Mouse (Mus musculus) midbrain, postnatal 0 days (tissue): ENCODE measurements at regions not wholly inside any gene's neighbourhood (a gene's known extent, or its start where the extent isn't known, plus 50 kb on each side); places are given as distances from the start of the nearest gene placed in this dataset.
"Not testable (repeated sequence)": the region's sequence is repeated elsewhere in the genome, so short reads cannot be mapped to it uniquely, and the experiment has no call there.

Source experiments
- ATAC-seq: fragments of 200-750 bp; cut with Nextera tagmentation; 2 replicates; pipeline ENCODE4 v1.8.0; 2017; ENCODE audit warnings: moderate number of reproducible peaks, mild to moderate bottlenecking, moderate TSS enrichment, moderate library complexity; ENCODE audit not compliant: low FRiP score
- DNase-seq: peaks from one replicate; pipeline ENCODE4 v3.0.0-alpha.2; 2015; ENCODE audit warnings: low spot score
- H3K27ac ChIP-seq: fragments of 300-500 bp; sonication (generic); 2 replicates; pipeline ENCODE4 v1.5.1; 2014; ENCODE audit warnings: low read depth, mild to moderate bottlenecking, low read length, mixed read lengths
- H3K27me3 ChIP-seq: fragments of 300-500 bp; sonication (generic); 2 replicates; pipeline ENCODE4 v1.6.1; 2014; ENCODE audit warnings: low read length, control low read depth, mixed read lengths; ENCODE audit not compliant: insufficient read depth
- H3K36me3 ChIP-seq: fragments of 300-500 bp; sonication (generic); 2 replicates; pipeline ENCODE4 v1.6.1; 2014; ENCODE audit warnings: low read length, control low read depth, mixed read lengths; ENCODE audit not compliant: insufficient read depth
- H3K4me1 ChIP-seq: fragments of 300-500 bp; sonication (generic); 2 replicates; pipeline ENCODE4 v1.6.1; 2014; ENCODE audit warnings: mild to moderate bottlenecking, control low read depth, antibody characterized with exemption, low read length, mixed read lengths; ENCODE audit not compliant: insufficient read depth
- H3K4me2 ChIP-seq: fragments of 300-500 bp; sonication (generic); 2 replicates; pipeline ENCODE4 v1.6.1; 2014; ENCODE audit warnings: low read depth, mild to moderate bottlenecking, low read length, mixed read lengths; ENCODE audit not compliant: poor library complexity, severe bottlenecking
- H3K4me3 ChIP-seq: fragments of 300-500 bp; sonication (generic); 2 replicates; pipeline ENCODE4 v1.5.1; 2014; ENCODE audit warnings: low read depth, mild to moderate bottlenecking, low read length, moderate library complexity
- H3K9ac ChIP-seq: fragments of 300-500 bp; sonication (generic); replicated peaks from 2 replicates; pipeline ENCODE4 v1.6.1; 2014; ENCODE audit warnings: mild to moderate bottlenecking, low read length, moderate library complexity, mixed read lengths; ENCODE audit not compliant: poor library complexity, severe bottlenecking
- H3K9me3 ChIP-seq: fragments of 300-500 bp; sonication (generic); 2 replicates; pipeline ENCODE4 v1.6.1; 2016; ENCODE audit warnings: low read length, control low read depth
- CTCF ChIP-seq: IDR thresholded peaks from 2 replicates; pipeline ENCODE4 v1.5.1; 2016; ENCODE audit warnings: antibody characterized with exemption, mild to moderate bottlenecking
- WGBS: fragments of 180-500 bp; shearing (Covaris S2); extraction: QIAGEN DNeasy Blood & Tissue Kit; methylation state at CpG from one replicate; pipeline ENCODE4 v1.1.7; 2014; 5-methylcytosine and 5-hydroxymethylcytosine counted together

DNA sequence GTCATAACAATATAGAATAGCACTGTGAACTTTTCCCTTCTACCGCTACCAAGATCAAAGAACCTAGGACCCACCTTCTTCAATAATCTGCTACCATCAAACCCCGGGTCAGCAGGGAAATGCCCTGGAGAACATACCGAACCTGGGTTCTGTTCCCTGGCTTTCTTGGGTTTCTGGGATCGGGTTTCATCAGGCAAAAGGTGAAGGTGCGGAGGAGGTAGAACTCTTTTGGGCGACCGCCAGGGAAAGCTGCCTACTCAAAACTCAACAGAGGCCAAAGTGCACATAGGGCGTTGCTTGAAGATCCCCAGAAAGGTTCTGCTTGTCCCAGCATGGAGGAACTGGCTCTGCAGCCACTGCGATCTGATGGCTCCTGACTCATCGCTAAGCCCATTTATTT is 158.0 kb upstream of the Tbl1xr1 start:
- ATAC-seq (no peak), DNase-seq (no peak)
- no peak for TF ChIP-seq CTCF
- Histone ChIP-seq H3K27me3 (no peaks in the 10 kb centered on the region), H3K4me3 (no peak overlapping the region), H3K4me2 (no peak overlapping the region), H3K9ac (no peak overlapping the region), H3K36me3 (no peaks in the 10 kb centered on the region), H3K4me1 (no peaks in the 10 kb centered on the region), H3K9me3 (0 out of 2 replicates have a peak, but pooled peaks cover 7% of the 10 kb centered on the region), H3K27ac (no peak overlapping the region)
- WGBS, result 98% methylated on average over 10 of the region's 10 CpGs

DNA sequence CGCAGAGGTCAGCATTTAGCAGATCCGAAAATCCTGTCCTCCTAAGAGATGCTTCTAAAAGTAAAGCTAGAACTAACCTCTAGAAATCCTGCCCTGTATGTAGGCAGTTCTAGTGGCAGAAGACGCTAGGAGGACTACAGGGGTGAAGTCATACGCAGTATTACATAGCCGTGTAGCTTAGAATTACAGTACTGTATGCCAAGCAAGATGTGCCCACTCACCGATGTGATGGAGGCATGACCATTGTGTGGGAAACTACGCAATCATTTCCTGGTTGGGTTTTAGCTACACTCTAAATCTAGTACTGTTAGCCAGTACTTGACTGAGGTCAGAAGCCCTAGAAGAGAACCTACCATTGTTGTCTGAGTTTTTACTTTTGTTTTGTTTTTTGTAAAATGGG is 156.5 kb upstream of the Tbl1xr1 start:
- 96% methylated on average over 7 of the region's 7 CpGs for WGBS
- no peaks in the 10 kb centered on the region for H3K27me3 ChIP-seq

DNA sequence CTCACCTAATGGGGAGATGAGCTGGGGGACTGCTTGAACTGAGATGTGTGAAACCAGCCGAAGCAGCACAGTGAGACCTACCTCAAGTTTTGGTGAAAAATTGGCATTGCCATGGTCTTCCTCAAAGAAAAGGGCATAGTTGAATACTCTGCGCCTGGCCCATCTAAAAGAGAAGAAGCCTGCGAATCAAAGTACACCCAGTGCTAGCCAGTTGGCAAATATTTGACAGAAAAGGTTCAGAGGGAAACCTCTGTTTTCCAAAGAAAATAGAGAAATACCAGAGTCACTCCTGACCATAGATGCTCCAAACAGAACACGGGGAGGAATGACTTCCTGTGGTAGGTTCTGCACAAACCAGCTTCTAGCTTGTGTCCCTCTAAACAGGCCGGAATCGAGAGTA is 144.5 kb upstream of the Tbl1xr1 start:
- TF ChIP-seq CTCF, result no peak
- Histone ChIP-seq H3K36me3 (no peaks in the 10 kb centered on the region), H3K27ac (no peak overlapping the region), H3K4me1 (peaks cover 7% of the 10 kb centered on the region), H3K9ac (no peak overlapping the region), H3K4me2 (no peak overlapping the region), H3K9me3 (no peaks in the 10 kb centered on the region), H3K4me3 (no peak overlapping the region), H3K27me3 (no peaks in the 10 kb centered on the region)
- 97% methylated on average over 6 of the region's 6 CpGs for WGBS
- no peak for ATAC-seq
- no peak for DNase-seq

More for the DNA sequence above, 156.5 kb upstream of the Tbl1xr1 start:
- DNase-seq (no peak), ATAC-seq (no peak)
- no peak for TF ChIP-seq CTCF
- Histone ChIP-seq H3K9ac (no peak overlapping the region), H3K27ac (no peak overlapping the region), H3K4me2 (no peak overlapping the region), H3K4me3 (no peak overlapping the region), H3K36me3 (no peaks in the 10 kb centered on the region), H3K9me3 (0 out of 2 replicates have a peak, but pooled peaks cover 7% of the 10 kb centered on the region), H3K4me1 (no peaks in the 10 kb centered on the region)

DNA sequence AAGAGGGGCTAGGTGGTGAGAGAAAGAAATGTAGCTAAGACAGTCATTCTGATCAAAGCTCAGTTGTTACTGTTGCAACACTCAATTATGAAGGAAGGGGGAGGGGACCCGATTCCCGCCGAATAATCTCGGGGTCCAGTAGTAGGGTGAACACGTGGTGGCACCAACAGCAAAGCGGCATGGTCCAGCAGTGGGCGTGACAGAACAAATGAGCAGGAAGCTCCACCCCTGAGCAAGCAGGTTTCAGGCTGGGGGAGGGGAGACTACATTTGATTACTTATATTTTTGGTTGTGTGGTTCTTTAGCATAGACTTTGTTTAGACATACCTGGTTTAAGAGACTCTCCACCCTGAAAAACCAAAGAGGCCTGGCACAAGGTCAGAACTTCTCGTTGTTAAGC is 143.8 kb upstream of the Tbl1xr1 start:
- H3K36me3 ChIP-seq, H3K9ac ChIP-seq, H3K4me3 ChIP-seq, ATAC-seq, H3K4me1 ChIP-seq, H3K9me3 ChIP-seq, DNase-seq, H3K27ac ChIP-seq, H3K27me3 ChIP-seq, H3K4me2 ChIP-seq: not testable (repeated sequence)
- 94% methylated on average over 8 of the region's 8 CpGs for WGBS

DNA sequence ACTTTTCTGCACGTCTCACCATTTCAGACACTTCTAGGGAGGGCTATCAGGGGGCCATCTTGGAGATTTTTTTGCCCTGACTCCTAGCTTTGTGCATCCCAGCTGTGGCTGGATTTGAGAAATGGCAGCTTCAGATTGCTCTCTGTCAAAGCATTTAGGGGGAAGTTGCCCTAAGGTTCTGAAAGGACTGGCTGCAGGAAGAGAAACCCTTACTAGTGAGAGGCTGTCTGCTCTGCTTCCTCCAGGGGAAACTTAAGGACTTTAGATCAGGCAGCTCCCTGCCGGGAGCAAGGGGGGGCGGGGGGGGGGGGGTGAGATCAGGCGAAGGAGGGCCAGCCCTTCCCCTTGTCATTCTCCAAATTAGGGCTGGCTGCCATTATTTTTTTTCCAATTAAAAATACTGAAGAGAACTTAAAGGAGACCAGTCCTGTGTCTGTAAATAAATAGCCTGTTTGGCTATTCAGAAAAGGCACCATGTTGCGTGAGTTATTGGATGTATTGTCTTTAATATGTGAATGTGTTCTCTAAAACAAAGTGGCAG is 141.7 kb upstream of the Tbl1xr1 start:
- Histone ChIP-seq H3K4me1 (peaks cover 7% of the 10 kb centered on the region), H3K27ac (peak overlapping the region; percentile 55; the same call in 1 of the 2 replicates), H3K9me3 (no peaks in the 10 kb centered on the region), H3K36me3 (no peaks in the 10 kb centered on the region), H3K27me3 (no peaks in the 10 kb centered on the region), H3K4me2 (peak overlapping the region; percentile 55; the same call in 1 of the 2 replicates), H3K9ac (no peak overlapping the region; the same call in 1 of the 2 replicates), H3K4me3 (no peak overlapping the region)
- no peak for TF ChIP-seq CTCF
- 6% methylated on average over 5 of the region's 5 CpGs for WGBS
- no peak for ATAC-seq
- peak; percentile 57 for DNase-seq

DNA sequence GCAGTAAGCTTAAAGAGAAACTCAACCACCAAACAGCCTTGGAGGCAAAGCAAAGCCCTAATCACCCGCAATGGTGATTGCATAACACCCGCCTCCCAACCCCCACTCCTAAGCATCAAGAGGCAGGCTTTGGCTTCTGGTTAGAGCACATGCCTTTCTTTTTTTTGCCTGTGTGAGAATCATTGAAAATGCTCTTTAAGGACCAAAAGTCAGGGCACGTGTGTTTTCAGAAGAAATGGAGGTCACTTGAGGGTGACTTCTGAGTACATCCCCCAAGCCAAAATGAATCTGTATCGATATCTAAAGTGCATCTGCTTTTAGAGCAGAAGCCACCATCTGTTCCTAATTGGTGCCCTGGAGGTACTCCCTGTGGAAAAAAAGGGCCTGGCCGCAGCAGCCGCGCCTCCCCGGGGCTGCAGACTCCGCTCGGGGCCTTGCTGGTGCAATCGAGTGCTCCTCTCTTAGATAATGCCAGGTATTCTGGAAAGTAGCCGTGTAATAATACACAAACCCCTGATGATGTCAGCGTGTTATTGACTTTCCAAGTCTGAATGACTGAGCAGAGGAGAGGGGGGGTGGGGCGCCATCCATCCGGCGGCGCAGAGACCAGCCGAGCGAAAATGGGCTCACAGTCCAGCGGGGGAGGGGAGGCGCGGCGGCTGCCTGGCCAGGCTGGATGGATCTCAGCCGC is 140.7 kb upstream of the Tbl1xr1 start:
- WGBS, result under 1% methylated on average over 24 of the region's 24 CpGs
- no peaks in the 10 kb centered on the region for H3K9me3 ChIP-seq
- peak overlapping the region; percentile 33 for H3K4me3 ChIP-seq
- H3K27me3 ChIP-seq, result no peaks in the 10 kb centered on the region
- no peaks in the 10 kb centered on the region for H3K36me3 ChIP-seq
- peak overlapping the region; percentile 48; the same call in 1 of the 2 replicates for H3K9ac ChIP-seq
- peak overlapping the region; percentile 79 for H3K27ac ChIP-seq
- H3K4me2 ChIP-seq, result peak overlapping the region; percentile 55
- peak; percentile 99 for DNase-seq
- peak; percentile 93 for ATAC-seq
- TF ChIP-seq CTCF, result peak; percentile 21; the same call in 1 of the 2 replicates
- peaks cover 7% of the 10 kb centered on the region for H3K4me1 ChIP-seq
